Mouse (Mus musculus): ENCODE data around the gene Nckap1. TPM values are rescaled to one million over a fixed set of nuclear protein-coding genes. Genes with fewer than 3 reads are reported as not detected.
"Not testable (repeated sequence)": the region's sequence is repeated elsewhere in the genome, so short reads cannot be mapped to it uniquely, and the experiment has no call there.

Nckap1 gene
- polyA plus RNA-seq, 1 experiment from 2014 or later: 104 TPM

GRCm38 (mm10) chr2:80549704-80550103 is 31.5 kb downstream of the Nckap1 start:
- no peak overlapping the region for H3K27ac ChIP-seq (replicated peaks)
- 88% methylated on average over 4 of the region's 4 CpGs for WGBS
- no peaks in the 10 kb centered on the region for H3K4me1 ChIP-seq
- H3K9ac ChIP-seq (replicated peaks): no peak overlapping the region
- no peak overlapping the region for H3K4me3 ChIP-seq
- H3K9me3 ChIP-seq: no peaks in the 10 kb centered on the region
- H3K27me3 ChIP-seq: no peaks in the 10 kb centered on the region
- H3K36me3 ChIP-seq: peaks cover 59% of the 10 kb centered on the region
- no peak overlapping the region for H3K4me2 ChIP-seq (replicated peaks)
- ATAC-seq (replicated peaks): no peak

- WGBS: 96% methylated on average over 1 of the region's 1 CpGs
- H3K4me3 ChIP-seq: no peak overlapping the region
- no peak overlapping the region for H3K27ac ChIP-seq (replicated peaks)
- H3K4me1 ChIP-seq: no peaks in the 10 kb centered on the region
- H3K27me3 ChIP-seq: no peaks in the 10 kb centered on the region
- peaks cover 63% of the 10 kb centered on the region for H3K36me3 ChIP-seq
- H3K9ac ChIP-seq (replicated peaks): no peak overlapping the region
- H3K4me2 ChIP-seq (replicated peaks): no peak overlapping the region
- no peaks in the 10 kb centered on the region for H3K9me3 ChIP-seq
- ATAC-seq (replicated peaks): no peak
Observed at GRCm38 (mm10) chr2:80547901-80548300, 33.3 kb downstream of the Nckap1 start.

- whole genome bisulfite sequencing: 90% methylated on average over 5 of the region's 5 CpGs
- Histone ChIP-seq H3K9ac (replicated peaks) (no peak overlapping the region), H3K4me2 (replicated peaks) (no peak overlapping the region), H3K4me3 (no peak overlapping the region), H3K36me3 (peaks cover 43% of the 10 kb centered on the region), H3K27me3 (no peaks in the 10 kb centered on the region), H3K4me1 (no peaks in the 10 kb centered on the region), H3K9me3 (no peaks in the 10 kb centered on the region), H3K27ac (replicated peaks) (no peak overlapping the region)
- no peak for ATAC-seq (replicated peaks)
Observed at GRCm38 (mm10) chr2:80542801-80543200, 38.4 kb downstream of the Nckap1 start.

- Histone ChIP-seq H3K27ac (replicated peaks) (no peak overlapping the region), H3K4me3 (no peak overlapping the region), H3K9me3 (no peaks in the 10 kb centered on the region), H3K4me1 (no peaks in the 10 kb centered on the region), H3K4me2 (replicated peaks) (no peak overlapping the region), H3K27me3 (no peaks in the 10 kb centered on the region), H3K36me3 (peaks cover 49% of the 10 kb centered on the region), H3K9ac (replicated peaks) (no peak overlapping the region)
- WGBS: 63% methylated on average over 3 of the region's 3 CpGs
- no peak for ATAC-seq (replicated peaks)
Observed at GRCm38 (mm10) chr2:80537156-80537555, 44.0 kb downstream of the Nckap1 start.

- Histone ChIP-seq H3K9ac (replicated peaks) (no peak overlapping the region), H3K4me1 (no peaks in the 10 kb centered on the region), H3K4me3 (no peak overlapping the region), H3K9me3 (no peaks in the 10 kb centered on the region), H3K36me3 (peaks cover 53% of the 10 kb centered on the region), H3K27me3 (no peaks in the 10 kb centered on the region), H3K27ac (replicated peaks) (no peak overlapping the region), H3K4me2 (replicated peaks) (no peak overlapping the region)
- WGBS: 95% methylated on average over 2 of the region's 2 CpGs
- ATAC-seq (replicated peaks): no peak
Observed at GRCm38 (mm10) chr2:80536608-80537007, 44.6 kb downstream of the Nckap1 start.

GRCm38 (mm10) chr2:80524275-80524674 is 56.9 kb downstream of the Nckap1 start:
- Histone ChIP-seq H3K9ac (replicated peaks) (no peak overlapping the region), H3K36me3 (peaks cover 64% of the 10 kb centered on the region), H3K4me3 (no peak overlapping the region), H3K27ac (replicated peaks) (no peak overlapping the region), H3K4me1 (no peaks in the 10 kb centered on the region), H3K9me3 (no peaks in the 10 kb centered on the region), H3K27me3 (no peaks in the 10 kb centered on the region), H3K4me2 (replicated peaks) (no peak overlapping the region)
- 91% methylated on average over 9 of the region's 9 CpGs for WGBS
- no peak for ATAC-seq (replicated peaks)

GRCm38 (mm10) chr2:80506051-80506802 is 75.0 kb downstream of the Nckap1 start:
- H3K27ac ChIP-seq (replicated peaks): no peak overlapping the region
- no peak overlapping the region for H3K4me2 ChIP-seq (replicated peaks)
- H3K27me3 ChIP-seq: no peaks in the 10 kb centered on the region
- H3K4me1 ChIP-seq: no peaks in the 10 kb centered on the region
- WGBS: 78% methylated on average over 7 of the region's 7 CpGs
- no peak for ATAC-seq (replicated peaks)
- no peak overlapping the region for H3K9ac ChIP-seq (replicated peaks)
- no peaks in the 10 kb centered on the region for H3K9me3 ChIP-seq
- no peak overlapping the region for H3K4me3 ChIP-seq
- peaks cover 55% of the 10 kb centered on the region for H3K36me3 ChIP-seq

GRCm38 (mm10) chr2:80502132-80502531 is 79.0 kb downstream of the Nckap1 start:
- Histone ChIP-seq H3K4me1 (no peaks in the 10 kb centered on the region), H3K9ac (replicated peaks) (no peak overlapping the region), H3K27me3 (no peaks in the 10 kb centered on the region), H3K4me3 (no peak overlapping the region), H3K4me2 (replicated peaks) (no peak overlapping the region), H3K27ac (replicated peaks) (no peak overlapping the region), H3K36me3 (peaks cover 37% of the 10 kb centered on the region), H3K9me3 (no peaks in the 10 kb centered on the region)
- WGBS: 96% methylated on average over 4 of the region's 4 CpGs
- no peak for ATAC-seq (replicated peaks)

- not testable (repeated sequence) for H3K4me1 ChIP-seq; H3K9me3 ChIP-seq; H3K9ac ChIP-seq (replicated peaks); H3K4me2 ChIP-seq (replicated peaks); H3K27me3 ChIP-seq; H3K4me3 ChIP-seq; H3K27ac ChIP-seq (replicated peaks); H3K36me3 ChIP-seq; ATAC-seq (replicated peaks)
- 35% methylated on average over 7 of the region's 7 CpGs for WGBS
Observed at GRCm38 (mm10) chr2:80495304-80495703, 85.9 kb downstream of the Nckap1 start.

GRCm38 (mm10) chr2:80486851-80487250 is 94.3 kb downstream of the Nckap1 start:
- Histone ChIP-seq H3K4me3 (no peak overlapping the region), H3K27ac (replicated peaks) (no peak overlapping the region), H3K4me2 (replicated peaks) (no peak overlapping the region), H3K9ac (replicated peaks) (no peak overlapping the region), H3K27me3 (no peaks in the 10 kb centered on the region), H3K36me3 (no peaks in the 10 kb centered on the region), H3K9me3 (no peaks in the 10 kb centered on the region), H3K4me1 (no peaks in the 10 kb centered on the region)
- WGBS: 77% methylated on average over 5 of the region's 5 CpGs
- no peak for ATAC-seq (replicated peaks)

- ATAC-seq (replicated peaks): no peak
- 96% methylated on average over 5 of the region's 5 CpGs for WGBS
- no peaks in the 10 kb centered on the region for H3K9me3 ChIP-seq
Observed at GRCm38 (mm10) chr2:80484951-80485350, 96.2 kb downstream of the Nckap1 start.

GRCm38 (mm10) chr2:80475831-80476230 is 105.3 kb downstream of the Nckap1 start:
- Histone ChIP-seq H3K36me3 (no peaks in the 10 kb centered on the region), H3K9ac (replicated peaks) (no peak overlapping the region), H3K27me3 (no peaks in the 10 kb centered on the region), H3K4me2 (replicated peaks) (no peak overlapping the region), H3K27ac (replicated peaks) (no peak overlapping the region), H3K4me3 (no peak overlapping the region), H3K9me3 (no peaks in the 10 kb centered on the region), H3K4me1 (no peaks in the 10 kb centered on the region)
- ATAC-seq (replicated peaks): no peak
- WGBS: 61% methylated on average over 1 of the region's 1 CpGs

More at GRCm38 (mm10) chr2:80484951-80485350, 96.2 kb downstream of the Nckap1 start:
- Histone ChIP-seq H3K4me2 (replicated peaks) (no peak overlapping the region), H3K27ac (replicated peaks) (no peak overlapping the region), H3K4me1 (no peaks in the 10 kb centered on the region), H3K4me3 (no peak overlapping the region), H3K9ac (replicated peaks) (no peak overlapping the region), H3K27me3 (no peaks in the 10 kb centered on the region), H3K36me3 (no peaks in the 10 kb centered on the region)

- Histone ChIP-seq H3K9ac (replicated peaks) (no peak overlapping the region), H3K4me1 (no peaks in the 10 kb centered on the region), H3K9me3 (no peaks in the 10 kb centered on the region), H3K27me3 (no peaks in the 10 kb centered on the region), H3K27ac (replicated peaks) (no peak overlapping the region), H3K36me3 (no peaks in the 10 kb centered on the region), H3K4me3 (no peak overlapping the region), H3K4me2 (replicated peaks) (no peak overlapping the region)
- 79% methylated on average over 5 of the region's 5 CpGs for WGBS
- no peak for ATAC-seq (replicated peaks)
Observed at GRCm38 (mm10) chr2:80474247-80474796, 106.9 kb downstream of the Nckap1 start.
